Mouse (Mus musculus): ENCODE data around the gene Tmem202.
A peak's percentile ranks its signal among the peaks of the same experiment; 100 is the strongest.

Gene Tmem202

DNA sequence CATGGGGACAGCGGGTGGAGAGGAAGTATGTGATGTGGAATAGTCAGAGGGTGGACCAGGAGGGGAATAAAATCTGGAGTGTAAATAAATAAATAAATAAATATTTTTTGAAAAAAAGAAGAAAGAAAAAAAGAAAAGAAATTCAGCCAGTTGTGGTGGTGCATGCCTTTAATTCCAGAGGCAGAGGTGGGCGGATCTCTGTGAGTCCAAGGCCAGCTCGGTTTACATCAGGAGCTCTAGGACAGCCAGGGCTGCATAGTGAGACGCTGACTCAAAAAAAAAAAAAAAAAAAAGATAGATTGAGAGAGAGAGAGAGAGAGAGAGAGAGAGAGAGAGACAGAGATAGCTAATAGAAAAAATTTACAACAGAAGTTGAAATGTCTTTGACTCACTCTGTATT, 27.3 kb downstream of the Tmem202 start:
- TF ChIP-seq GATA4 (IDR thresholded peaks at IDR 0.05; ENCODE audit: insufficient replicate concordance, low read length), result no peak

DNA sequence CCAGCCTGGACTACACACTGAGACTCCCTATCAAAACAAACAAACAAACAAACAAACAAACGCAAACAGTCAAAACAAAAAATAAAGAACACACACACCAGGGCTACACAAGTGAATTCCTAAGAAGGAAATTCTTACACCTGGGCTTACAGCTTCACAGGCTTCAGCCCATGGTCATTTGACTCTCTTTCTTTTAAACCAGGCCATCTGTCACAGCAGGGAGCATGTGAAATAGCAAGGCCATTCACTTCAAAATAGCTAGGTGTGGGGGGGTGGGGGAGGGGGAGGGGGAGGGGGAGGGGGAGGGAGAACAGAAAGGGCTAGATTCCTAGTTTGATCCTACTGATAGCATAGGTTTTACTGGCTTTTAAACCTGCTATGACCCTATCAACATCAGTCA, 31.5 kb downstream of the Tmem202 start:
- TF ChIP-seq GATA4 (IDR thresholded peaks at IDR 0.05; ENCODE audit: insufficient replicate concordance, low read length), result no peak

GRCm38 (mm10) chr9:59487331-59487730, 52.3 kb downstream of the Tmem202 start:
- no peak for TF ChIP-seq GATA4 (IDR thresholded peaks at IDR 0.05; ENCODE audit: insufficient replicate concordance, low read length)

GRCm38 (mm10) chr9:59486549-59487065, 53.0 kb downstream of the Tmem202 start, which contains the start of gene Arih1:
Gene Arih1 (minus strand): TSS chr9:59486618.
- TF ChIP-seq GATA4 (IDR thresholded peaks at IDR 0.05; ENCODE audit: insufficient replicate concordance, low read length), result peak; percentile 29; the same call in 1 of the 2 replicates

DNA sequence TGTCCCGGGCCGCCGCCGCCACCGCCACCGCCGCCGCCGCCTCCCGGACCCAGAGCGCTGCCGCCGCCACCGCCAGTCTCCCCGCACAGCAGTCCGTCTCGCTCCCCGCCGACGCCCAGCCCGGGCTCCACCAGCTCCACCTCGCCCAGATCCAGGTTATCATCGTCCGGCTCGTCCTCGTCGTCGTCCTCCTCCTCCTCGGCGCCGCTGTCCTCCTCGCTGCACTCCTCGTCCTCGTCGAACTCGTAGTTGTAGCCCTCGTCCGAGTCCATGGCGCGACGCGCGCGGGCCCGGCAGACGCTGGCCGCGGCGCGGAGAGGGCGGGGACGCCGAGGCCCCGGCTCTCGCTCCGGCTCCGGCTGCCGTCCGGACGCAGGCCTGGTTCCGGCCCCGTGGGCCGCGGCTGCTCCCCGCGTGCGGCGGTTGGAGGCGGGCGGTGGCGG, 53.5 kb downstream of the Tmem202 start:
- no peak for TF ChIP-seq GATA4 (IDR thresholded peaks at IDR 0.05; ENCODE audit: insufficient replicate concordance, low read length)

- no peak for TF ChIP-seq GATA4 (IDR thresholded peaks at IDR 0.05; ENCODE audit: insufficient replicate concordance, low read length)
These were observed 54.1 kb downstream of the Tmem202 start for GRCm38 (mm10) chr9:59485511-59486075.

- TF ChIP-seq GATA4 (IDR thresholded peaks at IDR 0.05; ENCODE audit: insufficient replicate concordance, low read length), result no peak
These were observed 54.9 kb downstream of the Tmem202 start for GRCm38 (mm10) chr9:59484760-59485159.

- no peak for TF ChIP-seq GATA4 (IDR thresholded peaks at IDR 0.05; ENCODE audit: insufficient replicate concordance, low read length)
These were observed 57.2 kb downstream of the Tmem202 start for GRCm38 (mm10) chr9:59482419-59482818.

- no peak for TF ChIP-seq GATA4 (IDR thresholded peaks at IDR 0.05; ENCODE audit: insufficient replicate concordance, low read length)
These were observed 63.0 kb downstream of the Tmem202 start for GRCm38 (mm10) chr9:59476617-59477016.

- no peak for TF ChIP-seq GATA4 (IDR thresholded peaks at IDR 0.05; ENCODE audit: insufficient replicate concordance, low read length)
These were observed 64.8 kb downstream of the Tmem202 start for GRCm38 (mm10) chr9:59474838-59475237.

GRCm38 (mm10) chr9:59473171-59473570, 66.5 kb downstream of the Tmem202 start:
- no peak for TF ChIP-seq GATA4 (IDR thresholded peaks at IDR 0.05; ENCODE audit: insufficient replicate concordance, low read length)

DNA sequence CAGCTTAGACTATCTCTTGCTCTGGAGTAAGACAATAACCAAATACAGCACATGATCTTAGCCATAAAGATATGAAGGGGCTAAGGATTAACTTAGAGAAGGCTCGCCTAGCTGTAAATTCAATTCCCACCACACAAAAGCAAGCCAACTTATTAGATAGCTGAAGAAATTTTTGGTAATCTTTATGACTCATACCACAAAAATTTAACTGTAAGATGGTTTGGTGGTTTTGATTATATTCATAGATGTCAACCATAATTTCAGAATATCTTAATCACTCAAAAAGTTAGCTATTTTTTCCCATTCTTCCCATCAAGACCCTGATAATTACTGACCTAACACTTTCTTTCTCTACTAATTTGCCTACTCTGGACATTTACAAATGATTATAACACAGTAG, 70.2 kb downstream of the Tmem202 start:
- TF ChIP-seq GATA4 (IDR thresholded peaks at IDR 0.05; ENCODE audit: insufficient replicate concordance, low read length), result no peak
